Mouse (Mus musculus) brown adipose tissue, adult 24 weeks (tissue): Measurements from ENCODE around the gene Kynu. TPM values are rescaled to one million over a fixed set of nuclear protein-coding genes. Genes with fewer than 3 reads are reported as not detected.

Experiments
- H3K27ac ChIP-seq: fragments of 200-500 bp; replicated peaks from 2 replicates; pipeline ENCODE4 v1.5.1; 2012; ENCODE audit warnings: low read depth, mild to moderate bottlenecking, low read length
- H3K4me1 ChIP-seq: fragments of 200-500 bp; 2 replicates; pipeline ENCODE4 v1.6.1; 2012; ENCODE audit warnings: low read length, mixed read lengths; ENCODE audit not compliant: control insufficient read depth, insufficient read depth, insufficient read length
- H3K4me3 ChIP-seq: fragments of 200-500 bp; 2 replicates; pipeline ENCODE4 v1.5.1; 2012; ENCODE audit warnings: low read depth, mild to moderate bottlenecking, low read length, moderate library complexity; ENCODE audit not compliant: insufficient read depth
- polyA plus RNA-seq: library from polyadenylated mRNA; stranded (reverse); fragments of >200 nt; gene quantifications from 2 replicates; pipeline ENCODE4 v1.2.4, GENCODE M21; 2012; ENCODE audit not compliant: missing spikeins, insufficient read depth, insufficient read length

Gene Kynu
- polyA plus RNA-seq, 1 experiment = not detected

DNA sequence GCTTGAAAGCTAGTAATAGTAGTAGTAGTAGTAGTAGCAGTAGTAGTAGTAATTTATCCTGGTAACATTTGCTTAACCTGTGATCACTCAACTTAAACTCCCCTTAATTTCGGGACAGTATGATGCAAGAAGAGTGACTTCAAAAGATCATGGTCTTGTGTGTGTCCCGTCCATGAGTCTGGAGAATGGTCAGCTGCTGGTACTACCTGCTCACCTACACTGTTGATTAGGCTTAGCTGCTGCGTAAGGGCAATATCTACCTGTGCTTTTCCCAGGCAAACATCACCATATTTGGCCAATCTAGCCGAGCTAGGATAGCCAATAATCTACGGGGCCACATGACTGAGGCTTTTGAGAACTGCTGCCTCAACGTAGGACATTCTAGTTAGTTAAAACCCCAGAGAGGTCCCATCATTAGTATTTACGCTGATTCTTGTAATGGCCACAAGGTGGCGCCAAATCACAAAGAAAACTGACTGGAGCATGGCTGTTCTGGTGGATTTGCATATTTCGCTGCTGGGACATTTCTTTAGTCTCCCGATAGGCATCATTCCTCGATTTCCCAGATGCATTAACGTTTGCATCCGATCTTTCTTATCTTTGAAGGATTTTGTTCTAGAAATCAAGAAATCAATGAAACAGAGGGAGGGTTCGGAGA lies 167.4 kb downstream of the Kynu start:
- Histone ChIP-seq H3K27ac (no peak overlapping the region), H3K4me3 (no peak overlapping the region), H3K4me1 (no peaks in the 10 kb centered on the region)

- no peaks in the 10 kb centered on the region for H3K4me1 ChIP-seq
- H3K27ac ChIP-seq = no peak overlapping the region
- no peak overlapping the region for H3K4me3 ChIP-seq
These were observed 168.0 kb downstream of the Kynu start for GRCm38 (mm10) chr2:43723104-43723541.

GRCm38 (mm10) chr2:43727181-43727580 lies 172.1 kb downstream of the Kynu start:
- H3K4me1 ChIP-seq = no peaks in the 10 kb centered on the region
- no peak overlapping the region for H3K27ac ChIP-seq
- no peak overlapping the region for H3K4me3 ChIP-seq

- H3K4me3 ChIP-seq = no peak overlapping the region
- H3K4me1 ChIP-seq = no peaks in the 10 kb centered on the region
- no peak overlapping the region for H3K27ac ChIP-seq
These were observed 172.6 kb downstream of the Kynu start for GRCm38 (mm10) chr2:43727693-43728092.

DNA sequence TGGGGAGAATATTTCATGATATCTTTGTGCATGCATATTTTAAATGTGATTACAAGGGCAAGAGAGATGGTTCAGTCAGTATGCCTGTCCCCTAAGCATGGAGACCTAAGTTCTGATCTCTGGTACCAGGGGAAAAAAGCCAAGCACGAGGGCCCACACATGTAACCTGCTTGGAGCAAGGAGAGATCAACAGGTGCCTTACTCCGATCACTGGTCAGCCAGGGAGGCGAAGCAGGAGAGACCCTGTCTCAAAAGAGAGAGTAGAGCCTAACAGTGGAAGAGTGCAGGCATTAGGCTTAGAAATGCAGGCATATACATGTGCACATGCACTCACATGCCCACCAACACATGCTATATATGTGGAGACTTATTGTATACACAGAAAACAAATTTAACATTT lies 173.7 kb downstream of the Kynu start:
- Histone ChIP-seq H3K4me1 (no peaks in the 10 kb centered on the region), H3K27ac (no peak overlapping the region), H3K4me3 (no peak overlapping the region)

Other genes with a start within 250 kb of the Kynu start
- 0.75 and 4.2 TPM in 2 replicates for gene Arhgap15, start 193.5 kb downstream of the Kynu start, polyA plus RNA-seq